In genomic region chr5:136494288-136494687, GRCm38 (mm10) we compare ENCODE assay signal across 23 mouse cellular contexts.
DNase-seq lines count a peak whose midpoint lies in the region; ATAC-seq lines count a peak whose summit lies in the region.
"Had no signal": no experiment of that assay in that cellular context is flagged by ENCODE, and none has a peak within 500 bp of the region (broad histone marks: within the 10 kb centered on the region; RNA-seq: fewer than 3 reads in every experiment).

No protein-coding gene starts in this region.

- no peak for DNase-seq in liver, embryonic 11.5 days (ENCODE audit: low spot score)
- DNase-seq in liver: no peak
- no peak for DNase-seq in liver, embryonic 13.5 days
- no peak for DNase-seq in spleen, adult 12 weeks (ENCODE audit: low spot score)
- DNase-seq in embryo, embryonic 10.5 days (ENCODE audit: low spot score): no peak
- DNase-seq in heart, adult 8-10 months (ENCODE audit: low spot score): no peak
- DNase-seq: adrenal gland, adult 2 months; adrenal gland, postnatal 14 days; B cell, adult 2 months; cerebellum, adult 11 months; cerebellum, adult 9-11 months; gastrocnemius, postnatal 10 days; gastrocnemius, postnatal 36 days; heart, adult 2 months had no signal

- no peak overlapping the region for H3K9ac ChIP-seq in liver, embryonic 11.5 days (ENCODE audit: low read depth, low read length)
- H3K9ac ChIP-seq in liver, embryonic 13.5 days: no peak overlapping the region
- H3K9ac ChIP-seq: forebrain, embryonic 13.5 days; hindbrain, embryonic 14.5 days had no signal

- 38% methylated on average over 2 of the region's 2 CpGs for WGBS in liver, embryonic 11.5 days
- 24% methylated on average over 2 of the region's 2 CpGs for WGBS in liver, embryonic 13.5 days (ENCODE audit: insufficient replicate concordance)

- no peak overlapping the region for H3K4me2 ChIP-seq in liver, embryonic 11.5 days
- no peak overlapping the region for H3K4me2 ChIP-seq in liver, embryonic 13.5 days
- H3K4me2 ChIP-seq: forebrain, embryonic 13.5 days; heart, embryonic 11.5 days; hindbrain, embryonic 14.5 days had no signal

- no peaks in the 10 kb centered on the region for H3K36me3 ChIP-seq in liver, embryonic 11.5 days (ENCODE audit: control insufficient read depth, insufficient read depth, low read length)
- no peaks in the 10 kb centered on the region for H3K36me3 ChIP-seq in liver, embryonic 13.5 days
- H3K36me3 ChIP-seq: forebrain, embryonic 10.5 days; G1E had no signal

- H3K4me3 ChIP-seq in liver, embryonic 11.5 days (ENCODE audit: low read depth, low read length): no peak overlapping the region
- H3K4me3 ChIP-seq in liver, embryonic 13.5 days (replicated peaks): no peak overlapping the region
- H3K4me3 ChIP-seq: forebrain, embryonic 10.5 days; forebrain, embryonic 13.5 days; heart, adult 2 months had no signal

- no peaks in the 10 kb centered on the region for H3K27me3 ChIP-seq in liver, embryonic 11.5 days (replicated peaks; ENCODE audit: control insufficient read depth, insufficient read depth, low read length)
- no peaks in the 10 kb centered on the region for H3K27me3 ChIP-seq in liver, embryonic 13.5 days
- H3K27me3 ChIP-seq: CH12.LX; forebrain, embryonic 13.5 days had no signal

- no peaks in the 10 kb centered on the region for H3K9me3 ChIP-seq in liver, embryonic 11.5 days (ENCODE audit: control insufficient read depth, low read length)
- no peaks in the 10 kb centered on the region for H3K9me3 ChIP-seq in liver, embryonic 13.5 days (replicated peaks)
- H3K9me3 ChIP-seq: forebrain, embryonic 10.5 days; forebrain, embryonic 13.5 days; G1E had no signal

- peak; percentile 45 for ATAC-seq in liver, embryonic 11.5 days (replicated peaks; ENCODE audit: low FRiP score)
- peak; percentile 57 for ATAC-seq in liver, embryonic 13.5 days (ENCODE audit: low read depth)
- ATAC-seq in megakaryocyte progenitor cell, adult 5-6 weeks (replicated peaks; ENCODE audit: poor library complexity): peak; percentile 85
- ATAC-seq: forebrain, embryonic 13.5 days; forebrain, embryonic 16.5 days; hindbrain, postnatal 0 days had no signal

- H3K27ac ChIP-seq in liver, embryonic 11.5 days (ENCODE audit: low read depth, low read length): no peak overlapping the region
- H3K27ac ChIP-seq in liver, embryonic 13.5 days: no peak overlapping the region
- H3K27ac ChIP-seq: forebrain, embryonic 10.5 days; forebrain, embryonic 13.5 days; heart, adult 2 months; hindbrain, embryonic 14.5 days; hindbrain, postnatal 0 days had no signal

- peaks cover 23% of the 10 kb centered on the region for H3K4me1 ChIP-seq in liver, embryonic 11.5 days (replicated peaks; ENCODE audit: control insufficient read depth, insufficient read depth, low read length)
- H3K4me1 ChIP-seq in liver, embryonic 13.5 days (replicated peaks): peaks cover 41% of the 10 kb centered on the region
